Mouse (Mus musculus) G1E (cell line): ENCODE measurements around the gene Rufy3. TPM values are rescaled to one million over a fixed set of nuclear protein-coding genes. Genes with fewer than 3 reads are reported as not detected.

Experiments used
- ATAC-seq: 2 replicates; pipeline ENCODE4 v1.8.0; 2016; ENCODE audit warnings: mild to moderate bottlenecking; ENCODE audit not compliant: insufficient number of reproducible peaks, poor library complexity, low FRiP score, severe bottlenecking; ENCODE audit errors: extremely low read depth
- DNase-seq: peaks from one replicate; pipeline ENCODE4 v3.0.0; 2012; ENCODE audit warnings: low spot score
- H3K27me3 ChIP-seq: 2 replicates; pipeline ENCODE4 v1.6.1; 2012; ENCODE audit warnings: mild to moderate bottlenecking, low read length, inconsistent platforms; ENCODE audit not compliant: insufficient read depth
- H3K36me3 ChIP-seq: replicated peaks from 2 replicates; pipeline ENCODE3; 2012; ENCODE audit warnings: mild to moderate bottlenecking, inconsistent platforms
- H3K4me1 ChIP-seq: 2 replicates; pipeline ENCODE4 v1.6.1; 2012; ENCODE audit warnings: low read depth, low read length, inconsistent platforms, mixed read lengths; ENCODE audit not compliant: insufficient read depth
- H3K4me3 ChIP-seq: 2 replicates; pipeline ENCODE4 v1.5.1; 2012; ENCODE audit warnings: low read depth, mild to moderate bottlenecking, inconsistent platforms, low read length, moderate library complexity, mixed read lengths
- H3K9me3 ChIP-seq: replicated peaks from 2 replicates; pipeline ENCODE4 v1.6.1; 2012; ENCODE audit warnings: inconsistent platforms
- CTCF ChIP-seq: IDR thresholded peaks from 2 replicates; pipeline ENCODE4 v1.5.1; 2012; ENCODE audit warnings: low read depth, low read length, inconsistent platforms, mixed read lengths
- GATA1 ChIP-seq: IDR thresholded peaks from 2 replicates; pipeline ENCODE4 v1.6.1; 2012; ENCODE audit warnings: borderline replicate concordance, low read length, inconsistent platforms, mixed read lengths
- GATA2 ChIP-seq: IDR thresholded peaks from 2 replicates; pipeline ENCODE4 v1.6.1; 2012; ENCODE audit warnings: low read depth, low read length, inconsistent platforms, borderline replicate concordance
- POLR2AphosphoS5 ChIP-seq: IDR thresholded peaks from 2 replicates; pipeline ENCODE4 v1.6.1; 2012; ENCODE audit warnings: low read depth, low read length, inconsistent platforms; ENCODE audit not compliant: insufficient replicate concordance
- TAL1 ChIP-seq: conservative IDR thresholded peaks from 2 replicates; pipeline ENCODE4 v1.6.1; 2012; ENCODE audit warnings: low read depth, low read length, inconsistent platforms, mixed read lengths
- polyA plus RNA-seq: library from polyadenylated mRNA; stranded (reverse); fragments of >175 nt; gene quantifications from 2 replicates; pipeline ENCODE4 v1.2.3, GENCODE M21; 2012
- total RNA-seq, 2 experiments: library from RNA; stranded (forward) in 1 of 2; stranded (reverse) in 1 of 2; fragments of 200-1000 nt in 1 of 2; fragments of >200 nt in 1 of 2; fragmentation: Nextera tagmentation in 1 of 2; gene quantifications; 2 replicates each; pipeline ENCODE4 v1.2.3; 2014 to 2017

Gene Rufy3
- total and polyA plus RNA-seq, 3 experiments, result 2.5 to 17.0 (median 11.9) TPM

GRCm38 (mm10) chr5:88595537-88596455, 31.0 kb downstream of the Rufy3 start:
- Histone ChIP-seq H3K9me3 (no peaks in the 10 kb centered on the region), H3K27me3 (no peaks in the 10 kb centered on the region), H3K4me3 (no peak overlapping the region), H3K4me1 (no peaks in the 10 kb centered on the region), H3K36me3 (no peaks in the 10 kb centered on the region)
- TF ChIP-seq TAL1 (no peak), CTCF (no peak), GATA1 (no peak), GATA2 (no peak), POLR2AphosphoS5 (no peak)
- ATAC-seq, result no peak
- DNase-seq, result no peak

- H3K36me3 ChIP-seq, result no peaks in the 10 kb centered on the region
- TF ChIP-seq GATA1, result no peak
- no peak for TF ChIP-seq POLR2AphosphoS5
- no peak for TF ChIP-seq CTCF
- no peak for TF ChIP-seq GATA2
- H3K9me3 ChIP-seq, result no peaks in the 10 kb centered on the region
- H3K27me3 ChIP-seq, result no peaks in the 10 kb centered on the region
- H3K4me1 ChIP-seq, result no peaks in the 10 kb centered on the region
- H3K4me3 ChIP-seq, result no peak overlapping the region
- ATAC-seq, result no peak
- no peak for DNase-seq
These were observed 34.1 kb downstream of the Rufy3 start for GRCm38 (mm10) chr5:88598961-88599360.

- H3K9me3 ChIP-seq, result no peaks in the 10 kb centered on the region
- no peak for ATAC-seq
- no peak for DNase-seq
These were observed 37.2 kb downstream of the Rufy3 start for GRCm38 (mm10) chr5:88602030-88602429.

GRCm38 (mm10) chr5:88602713-88603112, 37.9 kb downstream of the Rufy3 start:
- DNase-seq (no peak), ATAC-seq (no peak)
- Histone ChIP-seq H3K9me3 (no peaks in the 10 kb centered on the region), H3K27me3 (no peaks in the 10 kb centered on the region), H3K4me3 (no peak overlapping the region), H3K4me1 (no peaks in the 10 kb centered on the region), H3K36me3 (no peaks in the 10 kb centered on the region)
- TF ChIP-seq POLR2AphosphoS5 (no peak), GATA2 (no peak), TAL1 (no peak), CTCF (no peak), GATA1 (no peak)

More at GRCm38 (mm10) chr5:88602030-88602429, 37.2 kb downstream of the Rufy3 start:
- TF ChIP-seq GATA2 (no peak), GATA1 (no peak), TAL1 (no peak), CTCF (no peak), POLR2AphosphoS5 (no peak)
- H3K4me3 ChIP-seq, result no peak overlapping the region
- H3K4me1 ChIP-seq, result no peaks in the 10 kb centered on the region
- no peaks in the 10 kb centered on the region for H3K27me3 ChIP-seq
- no peaks in the 10 kb centered on the region for H3K36me3 ChIP-seq

GRCm38 (mm10) chr5:88604046-88604445, 39.2 kb downstream of the Rufy3 start:
- Histone ChIP-seq H3K9me3 (no peaks in the 10 kb centered on the region), H3K27me3 (no peaks in the 10 kb centered on the region), H3K4me1 (no peaks in the 10 kb centered on the region), H3K4me3 (no peak overlapping the region), H3K36me3 (no peaks in the 10 kb centered on the region)
- DNase-seq, result no peak
- TF ChIP-seq GATA2, result no peak
- TF ChIP-seq GATA1, result no peak
- no peak for TF ChIP-seq POLR2AphosphoS5
- no peak for TF ChIP-seq TAL1
- TF ChIP-seq CTCF, result no peak
- ATAC-seq, result no peak

DNA sequence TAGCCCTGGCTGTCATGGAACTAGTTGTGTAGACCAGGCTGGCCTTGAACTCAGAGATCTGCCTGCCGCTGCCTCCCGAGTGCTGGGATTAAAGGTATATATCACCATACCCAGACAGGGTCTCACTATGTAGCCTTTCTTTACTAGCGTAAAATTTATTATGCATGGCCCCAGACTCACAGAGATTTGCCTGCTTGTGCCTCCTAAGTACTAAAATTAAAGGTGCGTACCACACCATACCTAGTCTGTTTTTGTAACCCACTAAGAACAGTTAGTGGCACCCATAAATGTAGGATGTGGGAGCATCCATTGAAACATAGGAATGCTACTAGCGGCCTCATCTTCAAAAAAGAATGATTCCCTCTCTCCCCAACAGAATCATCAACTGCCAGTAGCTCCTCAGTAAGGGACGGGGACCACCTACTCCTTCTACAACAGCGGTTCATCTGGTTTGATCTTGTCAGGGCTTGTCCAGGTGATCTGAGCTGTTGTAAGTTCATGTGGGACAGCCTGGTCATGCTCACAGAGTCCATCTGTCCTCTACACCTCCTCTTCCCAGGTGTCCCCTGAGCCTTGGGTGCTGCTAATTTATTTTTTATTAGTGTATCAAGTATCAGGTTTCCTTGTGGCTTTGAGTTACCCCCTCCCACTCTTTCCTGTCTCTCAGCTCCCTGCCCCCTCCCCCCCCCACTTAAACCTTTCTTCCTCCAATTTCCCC, 40.0 kb downstream of the Rufy3 start:
- ATAC-seq (no peak), DNase-seq (no peak)
- TF ChIP-seq TAL1 (no peak), GATA2 (no peak), CTCF (no peak), GATA1 (no peak), POLR2AphosphoS5 (no peak)
- H3K27me3 ChIP-seq, result no peaks in the 10 kb centered on the region
- H3K9me3 ChIP-seq, result no peaks in the 10 kb centered on the region
- no peak overlapping the region for H3K4me3 ChIP-seq
- H3K36me3 ChIP-seq, result no peaks in the 10 kb centered on the region
- H3K4me1 ChIP-seq, result no peaks in the 10 kb centered on the region
